Mouse (Mus musculus) ovary, adult 2 months (tissue): ENCODE results near the gene Gm3404. TPM values are rescaled to one million over a fixed set of nuclear protein-coding genes. Genes with fewer than 3 reads are reported as not detected.

Experiments
- polyA plus RNA-seq: library from polyadenylated mRNA; depleted of rRNA; stranded (reverse); fragments of >200 nt; gene quantifications from 2 replicates; pipeline ENCODE4 v1.2.3, GENCODE M21; 2012; rRNA removed

Gm3404 gene
- not detected in 2 replicates for polyA plus RNA-seq

GRCm38 (mm10) chr5:146525501-146525900 is at the start of gene Gm3404:
Gene Gm3404, plus strand, starts transcription at chr5:146525801.

DNA sequence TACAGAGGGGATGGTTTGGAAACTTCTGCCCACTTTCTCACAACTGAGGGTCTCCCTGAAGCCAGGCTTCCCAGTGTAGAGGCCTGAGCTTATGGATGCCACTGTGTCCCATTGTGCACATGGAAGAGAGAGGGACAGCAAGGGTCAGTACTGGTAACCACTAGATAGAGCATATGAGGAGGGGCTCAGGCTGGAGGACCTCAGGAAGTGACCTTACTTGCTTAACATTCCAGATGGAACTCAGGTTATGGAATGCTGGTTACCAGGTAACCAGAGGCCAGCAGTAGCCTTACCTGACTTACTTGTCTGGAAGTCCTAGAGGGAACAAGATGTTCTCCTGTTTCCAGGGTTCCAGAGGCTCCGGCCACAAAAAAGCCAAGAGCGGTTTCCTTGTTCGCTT is 43.9 kb upstream of the Gm3404 start, which contains the start of gene Gm6408:
Gm6408 (plus strand) TSS at position 301 of the 400 bp plus-strand sequence.

GRCm38 (mm10) chr5:146491063-146491462 is 34.5 kb upstream of the Gm3404 start, which contains the start of gene Gm6370:
Gene Gm6370, plus strand, starts transcription at chr5:146491363.

DNA sequence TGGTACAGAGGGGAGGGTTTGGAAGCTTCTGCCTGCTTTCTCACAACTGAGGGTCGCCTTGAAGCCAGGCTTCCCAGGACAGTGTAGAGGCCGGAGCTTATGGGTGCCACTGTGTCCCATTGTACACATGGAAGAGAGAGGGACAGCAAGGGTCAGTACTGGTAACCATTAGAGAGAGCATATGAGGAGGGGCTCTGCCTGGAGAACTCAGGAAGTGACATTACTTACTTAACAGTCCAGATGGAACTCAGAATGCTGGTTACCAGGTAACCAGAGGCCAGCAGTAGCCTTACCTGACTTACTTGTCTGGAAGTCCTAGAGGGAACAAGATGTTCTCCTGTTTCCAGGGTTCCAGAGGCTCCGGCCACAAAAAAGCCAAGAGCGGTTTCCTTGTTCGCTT is 23.5 kb upstream of the Gm3404 start, which contains the start of gene 4930449I24Rik:
4930449I24Rik (plus strand) TSS at position 301 of the 400 bp plus-strand sequence.

DNA sequence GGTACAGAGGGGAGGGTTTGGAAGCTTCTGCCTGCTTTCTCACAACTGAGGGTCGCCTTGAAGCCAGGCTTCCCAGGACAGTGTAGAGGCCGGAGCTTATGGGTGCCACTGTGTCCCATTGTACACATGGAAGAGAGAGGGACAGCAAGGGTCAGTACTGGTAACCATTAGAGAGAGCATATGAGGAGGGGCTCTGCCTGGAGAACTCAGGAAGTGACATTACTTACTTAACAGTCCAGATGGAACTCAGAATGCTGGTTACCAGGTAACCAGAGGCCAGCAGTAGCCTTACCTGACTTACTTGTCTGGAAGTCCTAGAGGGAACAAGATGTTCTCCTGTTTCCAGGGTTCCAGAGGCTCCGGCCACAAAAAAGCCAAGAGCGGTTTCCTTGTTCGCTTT is 11.8 kb upstream of the Gm3404 start, which contains the start of gene Gm3402:
Gm3402 (plus strand) TSS at position 301 of the 400 bp plus-strand sequence.

GRCm38 (mm10) chr5:146537347-146537746 is 11.7 kb downstream of the Gm3404 start, which contains the start of gene Gm3409:
Gene Gm3409, plus strand, starts transcription at chr5:146537647.

DNA sequence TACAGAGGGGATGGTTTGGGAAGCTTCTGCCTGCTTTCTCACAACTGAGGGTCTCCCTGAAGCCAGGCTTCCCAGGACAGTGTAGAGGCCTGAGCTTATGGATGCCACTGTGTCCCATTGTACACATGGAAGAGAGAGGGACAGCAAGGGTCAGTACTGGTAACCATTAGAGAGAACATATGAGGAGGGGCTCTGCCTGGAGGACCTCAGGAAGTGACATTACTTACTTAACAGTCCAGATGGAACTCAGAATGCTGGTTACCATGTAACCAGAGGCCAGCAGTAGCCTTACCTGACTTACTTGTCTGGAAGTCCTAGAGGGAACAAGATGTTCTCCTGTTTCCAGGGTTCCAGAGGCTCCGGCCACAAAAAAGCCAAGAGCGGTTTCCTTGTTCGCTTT is 30.2 kb downstream of the Gm3404 start, which contains the start of gene Gm3415:
Gm3415 (plus strand) TSS at position 301 of the 400 bp plus-strand sequence.

Other genes starting within 250 kb of the Gm3404 start
- 7.7 and 8.6 TPM in 2 replicates for gene Wasf3, start 140.8 kb upstream of the Gm3404 start, polyA plus RNA-seq
- gene Gm6408, start 43.8 kb upstream of the Gm3404 start, polyA plus RNA-seq, result not detected in 2 replicates
- not detected in 2 replicates for gene Gm6370, start 34.4 kb upstream of the Gm3404 start, polyA plus RNA-seq
- gene 4930449I24Rik, start 23.4 kb upstream of the Gm3404 start, polyA plus RNA-seq, result 0.12 TPM in 1 of 2 replicates, not detected in the other
- gene Gm3402, start 11.7 kb upstream of the Gm3404 start, polyA plus RNA-seq, result not detected in 2 replicates
- not detected in 2 replicates for gene Gm3409, start 11.8 kb downstream of the Gm3404 start, polyA plus RNA-seq
- gene Gm3415, start 30.3 kb downstream of the Gm3404 start, polyA plus RNA-seq, result not detected in 2 replicates
- gene Gpr12, start 59.4 kb downstream of the Gm3404 start, polyA plus RNA-seq, result 0.31 and 0.86 TPM in 2 replicates